16 mouse cellular contexts compared by ENCODE assay signal in genomic region chr14:11775951-11776495, GRCm38 (mm10).
A peak's percentile ranks its signal among the peaks of the same experiment; 100 is the strongest.
DNase-seq lines count a peak whose midpoint lies in the region; ATAC-seq and TF ChIP-seq lines count a peak whose summit lies in the region.
"Had no signal": no experiment of that assay in that cellular context is flagged by ENCODE, and none has a peak within 500 bp of the region (broad histone marks: within the 10 kb centered on the region; RNA-seq: fewer than 3 reads in every experiment).

No protein-coding gene starts in this region.

- H3K4me1 ChIP-seq in embryonic facial prominence, embryonic 13.5 days = peaks cover 37% of the 10 kb centered on the region
- H3K4me1 ChIP-seq in embryonic facial prominence, embryonic 10.5 days = peaks cover 35% of the 10 kb centered on the region
- peaks cover 31% of the 10 kb centered on the region for H3K4me1 ChIP-seq in hindbrain, embryonic 15.5 days (replicated peaks)
- peaks cover 26% of the 10 kb centered on the region for H3K4me1 ChIP-seq in hindbrain, embryonic 10.5 days (replicated peaks)
- peaks cover 13% of the 10 kb centered on the region for H3K4me1 ChIP-seq in liver, adult 2 months (ENCODE audit: control insufficient read depth, insufficient read depth, low read length)
- H3K4me1 ChIP-seq in liver, embryonic 12.5 days = peaks cover 4% of the 10 kb centered on the region; the same call in 1 of the 2 replicates

- TF ChIP-seq CTCF in liver, adult 2 months (IDR thresholded peaks at IDR 0.05; ENCODE audit: low read depth, low read length) = no peak

- no peaks in the 10 kb centered on the region for H3K27me3 ChIP-seq in embryonic facial prominence, embryonic 13.5 days
- H3K27me3 ChIP-seq in embryonic facial prominence, embryonic 10.5 days (replicated peaks; ENCODE audit: low read depth, poor library complexity, severe bottlenecking) = no peaks in the 10 kb centered on the region
- no peaks in the 10 kb centered on the region for H3K27me3 ChIP-seq in hindbrain, embryonic 15.5 days
- H3K27me3 ChIP-seq in hindbrain, embryonic 10.5 days (ENCODE audit: insufficient read depth, poor library complexity, severe bottlenecking) = no peaks in the 10 kb centered on the region
- H3K27me3 ChIP-seq in liver, adult 2 months (ENCODE audit: control insufficient read depth, insufficient read depth, low read length) = no peaks in the 10 kb centered on the region
- H3K27me3 ChIP-seq in liver, embryonic 12.5 days (replicated peaks) = no peaks in the 10 kb centered on the region
- H3K27me3 ChIP-seq: embryonic facial prominence, embryonic 15.5 days; forebrain, embryonic 12.5 days; limb, embryonic 13.5 days; neural tube, embryonic 12.5 days had no signal

- no peak overlapping the region for H3K4me3 ChIP-seq in embryonic facial prominence, embryonic 13.5 days
- no peak overlapping the region for H3K4me3 ChIP-seq in embryonic facial prominence, embryonic 10.5 days
- no peak overlapping the region for H3K4me3 ChIP-seq in hindbrain, embryonic 15.5 days
- H3K4me3 ChIP-seq in hindbrain, embryonic 10.5 days = no peak overlapping the region
- no peak overlapping the region for H3K4me3 ChIP-seq in liver, adult 2 months (ENCODE audit: insufficient read depth, low read depth, low read length)
- H3K4me3 ChIP-seq in liver, embryonic 12.5 days = no peak overlapping the region
- H3K4me3 ChIP-seq: embryonic facial prominence, embryonic 15.5 days; forebrain, embryonic 12.5 days; limb, embryonic 13.5 days; neural tube, embryonic 12.5 days had no signal

- DNase-seq in embryonic facial prominence, embryonic 10.5 days (ENCODE audit: low spot score) = no peak
- DNase-seq in hindbrain, embryonic 10.5 days (ENCODE audit: low spot score) = no peak
- peak; percentile 20 for DNase-seq in liver, adult 2 months (ENCODE audit: extremely low read depth, low read depth, low spot score)
- peak; percentile 85 for DNase-seq in fat pad, adult 2 months (ENCODE audit: extremely low read depth, low read depth, low spot score)
- DNase-seq in spleen, postnatal 36 days (ENCODE audit: low spot score in 2 of 2) = no peak
- DNase-seq: right cerebral cortex, postnatal 14 days; thymus, postnatal 14 days had no signal

- H3K9ac ChIP-seq in embryonic facial prominence, embryonic 13.5 days = no peak overlapping the region
- H3K9ac ChIP-seq in hindbrain, embryonic 15.5 days = no peak overlapping the region
- H3K9ac ChIP-seq in liver, adult 2 months (ENCODE audit: low read depth, low read length) = no peak overlapping the region
- no peak overlapping the region for H3K9ac ChIP-seq in liver, embryonic 12.5 days
- H3K9ac ChIP-seq: embryonic facial prominence, embryonic 15.5 days; forebrain, embryonic 12.5 days; neural tube, embryonic 12.5 days had no signal

- ATAC-seq in embryonic facial prominence, embryonic 13.5 days (ENCODE audit: insufficient number of reproducible peaks, insufficient read depth, low FRiP score, low TSS enrichment, low read depth) = no peak
- no peak for ATAC-seq in hindbrain, embryonic 15.5 days (ENCODE audit: low FRiP score, low read depth)
- ATAC-seq in liver, embryonic 12.5 days = no peak
- ATAC-seq: CD4-positive, CD25-positive, alpha-beta regulatory T cell, adult 4 months had no signal

- H3K4me2 ChIP-seq in embryonic facial prominence, embryonic 13.5 days = no peak overlapping the region
- no peak overlapping the region for H3K4me2 ChIP-seq in hindbrain, embryonic 15.5 days
- H3K4me2 ChIP-seq in liver, embryonic 12.5 days = no peak overlapping the region
- H3K4me2 ChIP-seq: embryonic facial prominence, embryonic 15.5 days; neural tube, embryonic 12.5 days had no signal

- H3K27ac ChIP-seq in embryonic facial prominence, embryonic 13.5 days = peak overlapping the region; percentile 73; the same call in 1 of the 2 replicates
- no peak overlapping the region for H3K27ac ChIP-seq in embryonic facial prominence, embryonic 10.5 days (replicated peaks)
- H3K27ac ChIP-seq in hindbrain, embryonic 15.5 days (replicated peaks) = peak overlapping the region; percentile 46; the same call in 1 of the 2 replicates
- H3K27ac ChIP-seq in hindbrain, embryonic 10.5 days = no peak overlapping the region
- H3K27ac ChIP-seq in liver, adult 2 months (replicated peaks; ENCODE audit: insufficient read depth, low read depth, low read length) = no peak overlapping the region
- no peak overlapping the region for H3K27ac ChIP-seq in liver, embryonic 12.5 days
- H3K27ac ChIP-seq: embryonic facial prominence, embryonic 15.5 days; neural tube, embryonic 12.5 days had no signal

- no peak for TF ChIP-seq POLR2A in liver, adult 2 months (IDR thresholded peaks at IDR 0.05; ENCODE audit: extremely low read depth, insufficient read depth, low read length)

- 77% methylated on average over 6 of the region's 6 CpGs for WGBS in embryonic facial prominence, embryonic 13.5 days
- 83% methylated on average over 6 of the region's 6 CpGs for WGBS in embryonic facial prominence, embryonic 10.5 days
- WGBS in hindbrain, embryonic 15.5 days = 76% methylated on average over 6 of the region's 6 CpGs
- WGBS in hindbrain, embryonic 10.5 days = 82% methylated on average over 6 of the region's 6 CpGs
- whole genome bisulfite sequencing in liver, adult 2 months = 68% methylated on average over 6 of the region's 6 CpGs
- WGBS in liver, embryonic 12.5 days (ENCODE audit: insufficient replicate concordance) = 69% methylated on average over 6 of the region's 6 CpGs

- H3K79me2 ChIP-seq in liver, adult 2 months (ENCODE audit: control insufficient read depth, insufficient read depth, low read length) = peaks cover 10% of the 10 kb centered on the region; the same call in 1 of the 2 replicates

- H3K36me3 ChIP-seq in embryonic facial prominence, embryonic 13.5 days = no peaks in the 10 kb centered on the region
- no peaks in the 10 kb centered on the region for H3K36me3 ChIP-seq in embryonic facial prominence, embryonic 10.5 days (replicated peaks)
- no peaks in the 10 kb centered on the region for H3K36me3 ChIP-seq in hindbrain, embryonic 15.5 days
- no peaks in the 10 kb centered on the region for H3K36me3 ChIP-seq in hindbrain, embryonic 10.5 days
- no peaks in the 10 kb centered on the region for H3K36me3 ChIP-seq in liver, adult 2 months (ENCODE audit: control insufficient read depth, insufficient read depth, low read length)
- no peaks in the 10 kb centered on the region for H3K36me3 ChIP-seq in liver, embryonic 12.5 days
- H3K36me3 ChIP-seq: embryonic facial prominence, embryonic 15.5 days; forebrain, embryonic 12.5 days; G1E; limb, embryonic 13.5 days; neural tube, embryonic 12.5 days had no signal

- no peaks in the 10 kb centered on the region for H3K9me3 ChIP-seq in embryonic facial prominence, embryonic 13.5 days
- no peaks in the 10 kb centered on the region for H3K9me3 ChIP-seq in embryonic facial prominence, embryonic 10.5 days
- H3K9me3 ChIP-seq in hindbrain, embryonic 15.5 days = no peaks in the 10 kb centered on the region
- H3K9me3 ChIP-seq in hindbrain, embryonic 10.5 days = no peaks in the 10 kb centered on the region
- no peaks in the 10 kb centered on the region for H3K9me3 ChIP-seq in liver, embryonic 12.5 days (replicated peaks)
- H3K9me3 ChIP-seq: embryonic facial prominence, embryonic 15.5 days; forebrain, embryonic 12.5 days; limb, embryonic 13.5 days; neural tube, embryonic 12.5 days had no signal

Comparison
In these comparisons a context has a peak if more than half of its experiments do, and no peak if none do; other contexts are left out.
1. H3K27ac ChIP-seq: peak in embryonic facial prominence, embryonic 13.5 days (single experiment) and hindbrain, embryonic 15.5 days (single experiment); none in embryonic facial prominence, embryonic 10.5 days (single experiment), hindbrain, embryonic 10.5 days (single experiment), liver, adult 2 months (single experiment) and liver, embryonic 12.5 days (single experiment).
2. DNase-seq: peak in liver, adult 2 months (single experiment) and fat pad, adult 2 months (single experiment); none in embryonic facial prominence, embryonic 10.5 days (single experiment), hindbrain, embryonic 10.5 days (single experiment) and spleen, postnatal 36 days (0 of 2).